Mouse (Mus musculus): ENCODE results near the gene Mgat5.

- no peak for TF ChIP-seq ZC3H11A (IDR thresholded peaks at IDR 0.05; ENCODE audit: borderline replicate concordance, low read depth, low read length)
- no peak for TF ChIP-seq CHD2 (IDR thresholded peaks at IDR 0.05; ENCODE audit: low read depth, low read length)
- no peak for TF ChIP-seq HCFC1 (IDR thresholded peaks at IDR 0.05; ENCODE audit: borderline replicate concordance, insufficient read depth, low read length)
These were observed 37.5 kb downstream of the Mgat5 start for GRCm38 (mm10) chr1:127242151-127242887.
